Mouse (Mus musculus): ENCODE measurements at regions not wholly inside any gene's neighbourhood (a gene's known extent, or its start where the extent isn't known, plus 50 kb on each side); places are given as distances from the start of the nearest gene placed in this dataset.
A peak's percentile ranks its signal among the peaks of the same experiment; 100 is the strongest.

GRCm38 (mm10) chr15:59160931-59161920, 272.1 kb downstream of the Gm49356 start:
- Histone ChIP-seq H3K9me3 (ENCODE audit: control insufficient read depth, low read length) (no peaks in the 10 kb centered on the region), H3K9ac (replicated peaks) (no peak overlapping the region), H3K27ac (no peak overlapping the region), H3K4me2 (ENCODE audit: low read depth) (no peak overlapping the region), H3K36me3 (replicated peaks; ENCODE audit: control insufficient read depth, insufficient read depth, low read depth) (no peaks in the 10 kb centered on the region), H3K4me3 (ENCODE audit: insufficient read depth in 1 of 2, low read depth in 2 of 2, low read length in 2 of 2) (no peak overlapping the region), H3K27me3 (ENCODE audit: control insufficient read depth, insufficient read depth, low read length) (no peaks in the 10 kb centered on the region), H3K4me1 (replicated peaks; ENCODE audit: control insufficient read depth in 2 of 2, insufficient read depth in 2 of 2, low read length in 1 of 2) (no peaks in the 10 kb centered on the region)
- ATAC-seq (ENCODE audit: insufficient read depth) (no peak), DNase-seq (ENCODE audit: low read depth in 3 of 3, low spot score in 3 of 3) (no peak)
- 80% methylated on average over 15 of the region's 17 CpGs for WGBS (ENCODE audit: insufficient replicate concordance)
- TF ChIP-seq CTCF (IDR thresholded peaks at IDR 0.05; ENCODE audit: low read depth) (0 out of 2 replicates have a peak, but pooled peaks have one; percentile 6), EP300 (IDR thresholded peaks at IDR 0.05; ENCODE audit: low read depth) (no peak)

- no peak overlapping the region for H3K9ac ChIP-seq (replicated peaks)
- TF ChIP-seq EP300 (IDR thresholded peaks at IDR 0.05; ENCODE audit: low read depth) (no peak), CTCF (IDR thresholded peaks at IDR 0.05; ENCODE audit: low read depth) (no peak)
- 71% methylated on average over 8 of the region's 8 CpGs for WGBS (ENCODE audit: insufficient replicate concordance)
- H3K4me3 ChIP-seq (ENCODE audit: insufficient read depth in 1 of 2, low read depth in 2 of 2, low read length in 2 of 2): no peak overlapping the region
- H3K4me1 ChIP-seq (replicated peaks; ENCODE audit: control insufficient read depth in 2 of 2, insufficient read depth in 2 of 2, low read length in 1 of 2): no peaks in the 10 kb centered on the region
- H3K27ac ChIP-seq: no peak overlapping the region
- H3K27me3 ChIP-seq (ENCODE audit: control insufficient read depth, insufficient read depth, low read length): no peaks in the 10 kb centered on the region
- H3K4me2 ChIP-seq (ENCODE audit: low read depth): no peak overlapping the region
- ATAC-seq (ENCODE audit: insufficient read depth): no peak
- no peak for DNase-seq (ENCODE audit: low read depth in 3 of 3, low spot score in 3 of 3)
- H3K9me3 ChIP-seq (ENCODE audit: control insufficient read depth, low read length): no peaks in the 10 kb centered on the region
- no peaks in the 10 kb centered on the region for H3K36me3 ChIP-seq (replicated peaks; ENCODE audit: control insufficient read depth, insufficient read depth, low read depth)
Measured at GRCm38 (mm10) chr15:59167937-59168659, 279.0 kb downstream of the Gm49356 start.

GRCm38 (mm10) chr15:59168660-59169170, 279.6 kb downstream of the Gm49356 start:
- ATAC-seq (ENCODE audit: insufficient read depth) (no peak), DNase-seq (ENCODE audit: low read depth in 3 of 3, low spot score in 3 of 3) (no peak)
- WGBS (ENCODE audit: insufficient replicate concordance): 67% methylated on average over 4 of the region's 4 CpGs

GRCm38 (mm10) chr15:59169237-59169797, 280.2 kb downstream of the Gm49356 start:
- no peak overlapping the region for H3K27ac ChIP-seq
- no peak overlapping the region for H3K9ac ChIP-seq (replicated peaks)
- DNase-seq (ENCODE audit: low read depth in 3 of 3, low spot score in 3 of 3): no peak
- no peak overlapping the region for H3K4me2 ChIP-seq (ENCODE audit: low read depth)
- 77% methylated on average over 12 of the region's 12 CpGs for WGBS (ENCODE audit: insufficient replicate concordance)
- no peak overlapping the region for H3K4me3 ChIP-seq (ENCODE audit: insufficient read depth in 1 of 2, low read depth in 2 of 2, low read length in 2 of 2)
- no peaks in the 10 kb centered on the region for H3K9me3 ChIP-seq (ENCODE audit: control insufficient read depth, low read length)
- TF ChIP-seq CTCF (IDR thresholded peaks at IDR 0.05; ENCODE audit: low read depth) (no peak), EP300 (IDR thresholded peaks at IDR 0.05; ENCODE audit: low read depth) (no peak)
- H3K36me3 ChIP-seq (replicated peaks; ENCODE audit: control insufficient read depth, insufficient read depth, low read depth): no peaks in the 10 kb centered on the region
- H3K4me1 ChIP-seq (replicated peaks; ENCODE audit: control insufficient read depth in 2 of 2, insufficient read depth in 2 of 2, low read length in 1 of 2): no peaks in the 10 kb centered on the region
- H3K27me3 ChIP-seq (ENCODE audit: control insufficient read depth, insufficient read depth, low read length): no peaks in the 10 kb centered on the region
- ATAC-seq (ENCODE audit: insufficient read depth): no peak

More at GRCm38 (mm10) chr15:59168660-59169170, 279.6 kb downstream of the Gm49356 start:
- no peaks in the 10 kb centered on the region for H3K27me3 ChIP-seq (ENCODE audit: control insufficient read depth, insufficient read depth, low read length)
- no peak overlapping the region for H3K27ac ChIP-seq
- no peak overlapping the region for H3K4me2 ChIP-seq (ENCODE audit: low read depth)
- no peaks in the 10 kb centered on the region for H3K36me3 ChIP-seq (replicated peaks; ENCODE audit: control insufficient read depth, insufficient read depth, low read depth)
- H3K9me3 ChIP-seq (ENCODE audit: control insufficient read depth, low read length): no peaks in the 10 kb centered on the region
- H3K4me1 ChIP-seq (replicated peaks; ENCODE audit: control insufficient read depth in 2 of 2, insufficient read depth in 2 of 2, low read length in 1 of 2): no peaks in the 10 kb centered on the region
- no peak overlapping the region for H3K4me3 ChIP-seq (ENCODE audit: insufficient read depth in 1 of 2, low read depth in 2 of 2, low read length in 2 of 2)
- TF ChIP-seq CTCF (IDR thresholded peaks at IDR 0.05; ENCODE audit: low read depth) (no peak), EP300 (IDR thresholded peaks at IDR 0.05; ENCODE audit: low read depth) (no peak)
- no peak overlapping the region for H3K9ac ChIP-seq (replicated peaks)
